Mouse (Mus musculus): ENCODE measurements at regions not wholly inside any gene's neighbourhood (a gene's known extent, or its start where the extent isn't known, plus 50 kb on each side); places are given as distances from the start of the nearest gene placed in this dataset.
A peak's percentile ranks its signal among the peaks of the same experiment; 100 is the strongest.

GRCm38 (mm10) chr3:3000199-3000598, 2750.4 kb upstream of the Gm8797 start:
- DNase-seq (ENCODE audit: low spot score) = no peak

- DNase-seq (ENCODE audit: low spot score) = no peak
Measured at GRCm38 (mm10) chr3:3001224-3001623, 2749.4 kb upstream of the Gm8797 start.

GRCm38 (mm10) chr3:3001639-3002038, 2749.0 kb upstream of the Gm8797 start:
- DNase-seq (ENCODE audit: low spot score) = no peak

GRCm38 (mm10) chr3:3003425-3003824, 2747.2 kb upstream of the Gm8797 start:
- no peak for DNase-seq (ENCODE audit: low spot score)

GRCm38 (mm10) chr3:3011111-3011510, 2739.5 kb upstream of the Gm8797 start:
- DNase-seq (ENCODE audit: low spot score) = no peak

GRCm38 (mm10) chr3:3012951-3013350, 2737.7 kb upstream of the Gm8797 start:
- DNase-seq (ENCODE audit: low spot score) = peak; percentile 15

- no peak for DNase-seq (ENCODE audit: low spot score)
Measured at GRCm38 (mm10) chr3:3014978-3015377, 2735.6 kb upstream of the Gm8797 start.

GRCm38 (mm10) chr3:3016572-3016971, 2734.0 kb upstream of the Gm8797 start:
- DNase-seq (ENCODE audit: low spot score) = no peak

- DNase-seq (ENCODE audit: low spot score) = no peak
Measured at GRCm38 (mm10) chr3:3032793-3033192, 2717.8 kb upstream of the Gm8797 start.
